Mouse (Mus musculus) kidney, embryonic 15.5 days (tissue): Measurements from ENCODE around the gene Rusc2. TPM values are rescaled to one million over a fixed set of nuclear protein-coding genes. Genes with fewer than 3 reads are reported as not detected.

ENCODE experiments used
- ATAC-seq: fragments of 200-750 bp; cut with Nextera tagmentation; replicated peaks from 2 replicates; pipeline ENCODE4 v1.8.0; 2017; ENCODE audit warnings: moderate TSS enrichment; ENCODE audit not compliant: low FRiP score
- H3K27ac ChIP-seq: fragments of 300-500 bp; sonication (generic); 2 replicates; pipeline ENCODE4 v1.5.1; 2015; ENCODE audit warnings: mild to moderate bottlenecking, inconsistent platforms
- H3K27me3 ChIP-seq: fragments of 300-500 bp; sonication (generic); 2 replicates; pipeline ENCODE4 v1.6.1; 2015; ENCODE audit warnings: inconsistent platforms
- H3K36me3 ChIP-seq: fragments of 300-500 bp; sonication (generic); 2 replicates; pipeline ENCODE4 v1.6.1; 2015; ENCODE audit warnings: inconsistent platforms
- H3K4me1 ChIP-seq: fragments of 300-500 bp; sonication (generic); 2 replicates; pipeline ENCODE4 v1.6.1; 2015; ENCODE audit warnings: inconsistent platforms
- H3K4me2 ChIP-seq: fragments of 300-500 bp; sonication (generic); 2 replicates; pipeline ENCODE4 v1.6.1; 2015; ENCODE audit warnings: moderate library complexity, mild to moderate bottlenecking, inconsistent platforms
- H3K4me3 ChIP-seq: fragments of 300-500 bp; sonication (generic); replicated peaks from 2 replicates; pipeline ENCODE4 v1.5.1; 2015; ENCODE audit warnings: mild to moderate bottlenecking, inconsistent platforms
- H3K9ac ChIP-seq: fragments of 300-500 bp; sonication (generic); 2 replicates; pipeline ENCODE4 v1.6.1; 2015; ENCODE audit warnings: mild to moderate bottlenecking, inconsistent platforms
- H3K9me3 ChIP-seq: fragments of 300-500 bp; sonication (generic); replicated peaks from 2 replicates; pipeline ENCODE4 v1.6.1; 2016; ENCODE audit warnings: inconsistent platforms
- WGBS: fragments of 180-500 bp; shearing (Covaris S2); methylation state at CpG from one replicate; pipeline ENCODE4 v1.1.7; 2015; ENCODE audit warnings: mixed read lengths; 5-methylcytosine and 5-hydroxymethylcytosine counted together
- polyA plus RNA-seq: library from polyadenylated mRNA; unstranded; fragments of >200 nt; fragmentation: Nextera tagmentation; extraction: Ambion mirVana; gene quantifications from 2 replicates; pipeline ENCODE4 v1.2.1, GENCODE M21; 2015

Gene Rusc2
- polyA plus RNA-seq, 1 experiment from 2014 or later: 14.1 TPM

DNA sequence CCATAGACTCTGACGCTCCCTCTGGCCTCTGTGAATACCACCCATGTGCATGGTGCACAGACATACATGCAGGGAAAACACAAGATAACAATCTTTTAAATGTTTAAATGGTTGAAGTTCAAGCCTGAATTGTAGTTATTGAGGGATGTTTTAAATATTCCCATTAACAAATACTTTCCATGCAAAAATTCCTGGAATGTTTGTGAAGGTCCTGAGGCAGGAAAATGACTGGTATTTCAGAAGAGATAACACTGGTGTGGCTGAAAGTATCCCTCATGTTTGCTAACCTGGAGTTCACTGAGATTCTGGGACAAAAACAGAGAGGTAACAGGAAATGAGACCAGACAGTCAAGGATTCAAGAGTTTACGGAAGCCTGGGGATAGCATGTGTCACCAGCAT lies 7.6 kb downstream of the Rusc2 start:
- no peak for ATAC-seq
- no peaks in the 10 kb centered on the region for H3K9me3 ChIP-seq
- peaks cover 24% of the 10 kb centered on the region for H3K4me1 ChIP-seq
- no peaks in the 10 kb centered on the region for H3K27me3 ChIP-seq
- no peak overlapping the region for H3K9ac ChIP-seq
- H3K4me2 ChIP-seq: no peak overlapping the region
- no peak overlapping the region for H3K4me3 ChIP-seq
- WGBS: 78% methylated on average over 2 of the region's 2 CpGs
- H3K36me3 ChIP-seq: no peaks in the 10 kb centered on the region; the same call in 1 of the 2 replicates
- 0 out of 2 replicates have a peak overlapping the region, but pooled peaks have one; percentile 32 for H3K27ac ChIP-seq

DNA sequence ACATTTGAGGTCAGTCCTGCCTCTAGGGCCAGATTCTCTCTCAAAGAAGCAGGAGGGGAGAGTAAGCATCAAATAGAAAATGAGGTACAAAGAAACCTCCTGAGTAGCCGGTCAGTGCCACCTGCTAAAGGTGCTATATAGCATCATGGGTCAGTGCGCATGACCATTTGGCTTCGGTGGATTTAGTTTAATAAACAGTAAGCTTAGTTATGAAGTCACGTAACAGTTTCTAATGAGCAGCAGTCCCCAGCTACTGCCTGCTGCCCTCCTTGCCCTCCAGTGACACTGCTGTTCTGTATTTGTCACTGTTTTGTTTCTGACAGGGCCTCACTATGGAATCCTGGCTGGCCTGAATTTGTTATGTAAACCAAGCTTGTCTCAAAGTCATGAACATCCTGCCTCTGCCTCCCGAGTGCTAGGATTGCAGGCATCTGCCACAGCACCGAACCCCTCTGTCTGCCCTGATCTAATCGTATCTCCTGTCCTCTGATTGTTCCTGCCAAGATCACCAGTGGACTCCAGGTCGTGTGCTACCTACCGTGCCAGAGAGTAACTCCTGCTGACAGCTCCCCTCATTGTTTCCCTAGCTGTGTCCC lies 8.2 kb downstream of the Rusc2 start:
- no peak overlapping the region for H3K9ac ChIP-seq
- H3K4me3 ChIP-seq: no peak overlapping the region
- H3K4me2 ChIP-seq: no peak overlapping the region
- peak overlapping the region; percentile 32; the same call in 1 of the 2 replicates for H3K27ac ChIP-seq
- H3K9me3 ChIP-seq: no peaks in the 10 kb centered on the region
- 75% methylated on average over 9 of the region's 9 CpGs for WGBS
- ATAC-seq: no peak
- H3K4me1 ChIP-seq: peaks cover 30% of the 10 kb centered on the region
- H3K36me3 ChIP-seq: no peaks in the 10 kb centered on the region
- H3K27me3 ChIP-seq: no peaks in the 10 kb centered on the region

DNA sequence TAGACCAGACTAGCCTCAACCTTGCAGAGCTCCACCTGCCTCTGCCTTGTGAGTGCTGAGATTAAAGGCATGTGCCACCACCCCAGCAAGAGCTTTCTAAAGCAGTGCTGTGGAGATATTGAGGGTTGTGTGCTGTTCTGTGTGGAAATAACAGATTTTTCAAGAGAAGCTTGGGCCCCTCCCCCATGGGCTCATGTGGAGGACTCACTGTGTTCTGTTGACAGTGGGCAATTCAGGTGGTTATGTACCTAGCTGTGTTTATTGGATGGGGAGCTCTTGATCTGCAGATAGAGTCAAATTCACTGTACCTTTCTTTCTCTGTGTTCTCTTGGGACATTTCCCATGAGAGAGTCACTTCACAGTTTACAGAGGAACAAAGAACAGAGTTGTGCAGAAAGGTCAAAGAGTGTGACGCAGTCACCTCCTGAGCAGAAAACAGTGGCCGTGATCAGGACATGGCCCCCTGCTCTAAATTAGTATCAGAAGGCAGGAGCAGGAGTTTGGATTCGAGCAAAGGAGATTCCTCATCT lies 9.8 kb downstream of the Rusc2 start:
- ATAC-seq: no peak
- H3K36me3 ChIP-seq: no peaks in the 10 kb centered on the region
- no peak overlapping the region for H3K4me3 ChIP-seq
- WGBS: 77% methylated on average over 3 of the region's 3 CpGs
- H3K27me3 ChIP-seq: no peaks in the 10 kb centered on the region
- H3K9me3 ChIP-seq: no peaks in the 10 kb centered on the region
- no peak overlapping the region for H3K27ac ChIP-seq
- H3K4me2 ChIP-seq: no peak overlapping the region
- no peak overlapping the region for H3K9ac ChIP-seq
- H3K4me1 ChIP-seq: peaks cover 34% of the 10 kb centered on the region

DNA sequence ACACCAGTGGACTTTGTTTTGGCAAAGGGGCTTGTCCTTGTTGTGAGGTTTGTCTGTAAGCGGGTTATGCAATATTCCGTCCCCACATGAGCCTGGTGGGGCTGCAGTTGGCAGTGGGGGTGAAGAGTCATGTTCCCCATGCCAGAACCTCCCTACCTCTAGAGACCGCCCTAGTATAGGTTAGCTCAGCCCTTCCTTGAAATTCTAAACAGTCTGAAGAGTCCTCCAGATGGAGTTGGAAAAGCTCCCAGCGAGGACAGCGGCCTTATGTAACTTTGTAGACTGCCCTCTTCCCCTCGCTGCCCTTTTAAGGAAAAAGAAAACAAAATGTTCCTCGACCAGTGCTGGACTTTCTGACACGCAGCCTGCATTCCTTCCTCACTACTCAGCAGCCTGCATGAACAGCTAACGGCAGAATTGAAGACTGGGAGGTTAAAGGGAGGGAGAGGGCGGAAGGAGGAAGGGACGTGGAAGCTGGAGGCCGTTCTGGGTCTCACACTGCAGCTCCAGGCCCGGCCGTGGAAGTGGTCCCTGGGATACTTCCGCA lies 12.6 kb downstream of the Rusc2 start:
- Histone ChIP-seq H3K9me3 (no peaks in the 10 kb centered on the region), H3K27ac (peak overlapping the region; percentile 94), H3K36me3 (no peaks in the 10 kb centered on the region), H3K9ac (0 out of 2 replicates have a peak overlapping the region, but pooled peaks have one; percentile 12), H3K4me3 (no peak overlapping the region), H3K4me2 (peak overlapping the region; percentile 30), H3K4me1 (peaks cover 51% of the 10 kb centered on the region), H3K27me3 (no peaks in the 10 kb centered on the region)
- peak; percentile 85 for ATAC-seq
- 14% methylated on average over 15 of the region's 15 CpGs for WGBS

DNA sequence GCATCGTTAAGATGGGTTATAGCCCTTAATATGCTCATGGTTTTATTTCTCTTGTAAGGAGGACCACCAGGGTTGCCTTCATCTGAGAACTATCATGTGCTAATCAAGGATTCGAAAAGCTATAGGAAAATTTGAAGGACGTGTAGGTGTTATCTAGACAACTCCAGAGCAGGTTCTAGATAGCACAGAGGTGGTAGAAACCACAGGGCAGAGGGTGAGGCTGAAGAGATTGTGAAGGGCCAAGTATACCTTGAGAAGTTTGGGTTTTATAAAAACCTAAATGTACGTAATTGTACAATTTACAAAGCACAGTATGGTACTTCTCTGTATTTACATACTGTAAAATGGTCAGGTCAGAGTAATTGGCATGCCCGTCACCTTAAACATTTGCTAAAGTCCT lies 13.4 kb downstream of the Rusc2 start:
- Histone ChIP-seq H3K4me2 (no peak overlapping the region), H3K27ac (peak overlapping the region; percentile 94), H3K36me3 (no peaks in the 10 kb centered on the region), H3K4me1 (peaks cover 53% of the 10 kb centered on the region), H3K9me3 (no peaks in the 10 kb centered on the region), H3K4me3 (no peak overlapping the region), H3K9ac (no peak overlapping the region), H3K27me3 (no peaks in the 10 kb centered on the region)
- ATAC-seq: no peak
- 84% methylated on average over 5 of the region's 5 CpGs for WGBS

DNA sequence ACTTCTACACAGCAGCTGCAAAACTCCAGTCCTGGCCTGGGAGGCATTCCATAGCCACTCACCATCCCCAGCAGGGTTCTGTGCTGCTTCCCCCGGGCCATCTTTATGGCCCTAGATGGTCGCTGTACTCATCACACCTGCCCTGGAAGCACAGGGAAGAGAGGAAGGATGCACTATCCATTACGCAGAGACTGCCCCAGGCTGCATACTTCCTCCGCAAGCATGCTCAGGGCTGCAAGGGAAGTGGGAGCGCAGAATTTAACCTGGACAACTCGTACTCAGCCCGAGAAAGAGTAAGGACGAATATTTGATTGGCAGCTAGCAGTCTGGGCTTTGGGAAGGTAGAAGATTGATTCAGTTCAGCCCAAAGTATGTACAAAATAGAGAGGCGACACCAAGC lies 14.1 kb downstream of the Rusc2 start:
- no peak for ATAC-seq
- Histone ChIP-seq H3K9ac (no peak overlapping the region), H3K4me3 (no peak overlapping the region), H3K4me1 (peaks cover 54% of the 10 kb centered on the region), H3K4me2 (no peak overlapping the region), H3K36me3 (no peaks in the 10 kb centered on the region), H3K9me3 (no peaks in the 10 kb centered on the region), H3K27me3 (no peaks in the 10 kb centered on the region), H3K27ac (no peak overlapping the region)
- WGBS: 69% methylated on average over 9 of the region's 9 CpGs

DNA sequence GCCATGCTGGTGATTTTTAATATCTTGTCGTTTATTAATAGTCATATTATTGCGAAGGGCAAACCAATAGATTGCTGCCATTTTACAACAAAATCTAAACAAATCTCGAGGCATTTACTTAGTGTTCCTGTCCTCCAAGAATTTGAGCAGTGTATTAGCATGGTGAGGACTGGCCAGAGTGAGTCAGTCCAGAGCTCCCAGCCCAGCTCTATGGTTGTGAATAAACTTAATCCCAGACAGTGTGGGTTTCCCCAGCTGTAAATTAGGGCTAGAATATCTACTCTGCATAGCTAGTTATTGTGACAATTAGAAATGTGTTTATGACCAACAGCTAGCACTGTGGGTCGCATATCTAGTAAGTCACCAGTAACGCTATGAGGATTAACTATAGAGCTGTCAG lies 14.6 kb downstream of the Rusc2 start:
- Histone ChIP-seq H3K4me1 (peaks cover 56% of the 10 kb centered on the region), H3K4me3 (no peak overlapping the region), H3K9me3 (no peaks in the 10 kb centered on the region), H3K27ac (no peak overlapping the region), H3K36me3 (no peaks in the 10 kb centered on the region), H3K27me3 (no peaks in the 10 kb centered on the region), H3K9ac (no peak overlapping the region), H3K4me2 (no peak overlapping the region)
- ATAC-seq: no peak
- WGBS: 84% methylated on average over 5 of the region's 5 CpGs

DNA sequence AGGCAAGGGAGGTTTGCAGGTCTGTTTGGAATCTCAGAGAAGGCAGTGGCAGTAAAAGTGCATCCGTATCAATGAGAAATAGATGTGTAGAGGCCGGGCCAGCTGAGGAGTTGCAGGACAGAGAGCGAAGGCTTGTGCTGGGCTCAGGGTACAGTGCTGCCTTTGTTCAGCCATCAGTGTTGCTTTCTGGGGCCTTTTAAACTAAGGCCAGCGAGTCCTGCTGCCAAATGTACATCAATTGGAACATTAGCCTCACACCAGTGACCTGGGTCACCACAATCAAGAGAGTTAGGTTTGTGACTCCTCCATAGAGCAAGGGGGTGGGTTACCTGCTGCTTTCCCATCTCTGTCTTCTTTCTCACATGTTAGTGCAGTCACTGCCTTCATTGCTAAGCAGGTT lies 16.2 kb downstream of the Rusc2 start:
- Histone ChIP-seq H3K4me1 (peaks cover 68% of the 10 kb centered on the region), H3K4me3 (no peak overlapping the region), H3K4me2 (no peak overlapping the region), H3K9ac (no peak overlapping the region), H3K36me3 (no peaks in the 10 kb centered on the region), H3K9me3 (no peaks in the 10 kb centered on the region), H3K27ac (peak overlapping the region; percentile 69; the same call in 1 of the 2 replicates), H3K27me3 (no peaks in the 10 kb centered on the region)
- ATAC-seq: no peak
- 65% methylated on average over 4 of the region's 4 CpGs for WGBS

DNA sequence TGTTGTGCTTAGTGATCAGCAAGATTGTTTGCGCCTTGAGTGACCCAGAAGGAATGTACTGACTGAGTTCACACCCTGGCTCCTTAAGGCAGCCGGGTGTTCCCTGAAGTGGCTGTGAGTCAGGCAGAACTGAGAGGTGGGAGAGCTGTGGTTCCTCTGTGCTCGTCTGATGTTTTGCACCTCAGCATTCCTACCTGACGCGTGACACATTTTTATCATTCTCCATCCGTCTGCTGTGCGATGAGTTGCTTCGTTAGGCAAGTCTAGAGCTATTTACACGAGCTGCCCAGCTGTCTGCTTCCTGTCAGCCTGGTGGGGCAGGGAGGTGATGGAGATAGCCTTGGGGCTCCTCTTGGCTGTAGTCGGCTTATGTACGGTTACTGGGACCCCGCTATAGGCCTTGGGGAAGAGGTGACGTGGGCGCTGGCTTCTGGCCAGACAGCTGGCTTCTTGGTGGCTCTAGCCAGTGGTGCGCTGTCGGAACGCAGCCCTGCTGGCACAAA lies 17.1 kb downstream of the Rusc2 start:
- Histone ChIP-seq H3K4me1 (peaks cover 65% of the 10 kb centered on the region), H3K4me2 (no peak overlapping the region), H3K27me3 (no peaks in the 10 kb centered on the region), H3K4me3 (no peak overlapping the region), H3K27ac (peak overlapping the region; percentile 69), H3K9ac (no peak overlapping the region), H3K9me3 (no peaks in the 10 kb centered on the region), H3K36me3 (no peaks in the 10 kb centered on the region)
- WGBS: 49% methylated on average over 17 of the region's 17 CpGs
- no peak for ATAC-seq

DNA sequence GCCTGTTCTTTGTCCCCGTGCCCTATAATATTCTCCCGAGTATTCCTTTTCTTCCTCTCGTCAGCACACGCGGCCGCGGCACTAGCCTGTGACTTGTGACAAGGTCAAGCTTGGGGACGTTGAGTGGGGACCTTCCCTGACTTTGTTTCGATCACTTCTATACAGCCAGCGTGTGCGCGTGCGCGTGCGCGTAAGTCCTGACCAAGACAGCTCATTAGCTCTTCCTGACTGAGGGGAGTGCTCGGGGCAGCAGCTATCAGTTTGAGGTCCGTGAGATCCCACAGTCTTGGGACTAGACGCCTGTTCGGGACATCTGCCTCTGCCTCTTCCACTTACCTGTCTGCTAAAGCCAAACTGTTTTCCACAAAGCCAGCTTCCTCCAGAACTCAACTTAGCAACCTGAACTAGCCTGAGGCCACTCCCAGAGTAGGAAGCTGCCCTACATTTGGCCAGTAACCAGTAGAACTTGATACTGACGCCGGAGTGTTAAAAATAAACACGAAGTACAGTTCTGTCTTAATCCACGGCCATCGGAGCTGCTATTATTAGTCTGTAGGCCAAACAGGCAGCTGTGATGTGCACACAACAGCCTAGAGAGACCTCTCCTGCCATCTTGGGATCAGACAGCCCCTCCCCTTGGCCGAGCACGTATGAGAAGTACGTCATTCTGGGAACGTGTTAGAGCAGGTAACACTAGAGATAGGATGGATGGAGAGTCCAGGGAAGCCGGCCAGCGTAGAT lies 17.8 kb downstream of the Rusc2 start:
- peak overlapping the region; percentile 69 for H3K27ac ChIP-seq
- no peak overlapping the region for H3K4me3 ChIP-seq
- H3K27me3 ChIP-seq: no peaks in the 10 kb centered on the region
- no peak overlapping the region for H3K9ac ChIP-seq
- peaks cover 59% of the 10 kb centered on the region for H3K4me1 ChIP-seq
- ATAC-seq: no peak
- H3K9me3 ChIP-seq: no peaks in the 10 kb centered on the region
- no peaks in the 10 kb centered on the region for H3K36me3 ChIP-seq
- 75% methylated on average over 31 of the region's 31 CpGs for WGBS
- 0 out of 2 replicates have a peak overlapping the region, but pooled peaks have one; percentile 15 for H3K4me2 ChIP-seq

DNA sequence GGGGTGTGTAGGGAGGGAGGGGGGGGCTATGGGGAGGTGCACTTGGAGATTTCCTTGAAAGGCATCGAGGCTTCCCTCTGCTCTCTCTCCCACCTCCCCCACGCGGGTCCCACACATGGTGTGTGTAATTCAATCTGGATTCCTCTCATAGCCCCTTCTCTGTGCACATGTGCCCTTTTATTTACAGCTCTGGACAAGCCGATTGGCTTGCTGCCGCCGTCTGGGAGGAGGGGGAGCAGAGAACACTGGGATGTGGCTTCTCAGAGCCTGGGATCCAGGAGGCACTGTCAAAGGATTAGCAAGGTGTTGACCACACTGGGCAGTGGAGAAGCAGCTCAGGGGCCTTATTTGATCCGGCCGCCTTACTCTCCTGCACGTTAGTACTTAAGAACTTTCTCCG lies 19.2 kb downstream of the Rusc2 start:
- Histone ChIP-seq H3K4me1 (peaks cover 60% of the 10 kb centered on the region), H3K27me3 (no peaks in the 10 kb centered on the region), H3K9ac (peak overlapping the region; percentile 15; the same call in 1 of the 2 replicates), H3K4me3 (no peak overlapping the region), H3K4me2 (peak overlapping the region; percentile 7; the same call in 1 of the 2 replicates), H3K9me3 (no peaks in the 10 kb centered on the region), H3K36me3 (no peaks in the 10 kb centered on the region), H3K27ac (peak overlapping the region; percentile 69)
- WGBS: 21% methylated on average over 10 of the region's 10 CpGs
- ATAC-seq: peak; percentile 90

DNA sequence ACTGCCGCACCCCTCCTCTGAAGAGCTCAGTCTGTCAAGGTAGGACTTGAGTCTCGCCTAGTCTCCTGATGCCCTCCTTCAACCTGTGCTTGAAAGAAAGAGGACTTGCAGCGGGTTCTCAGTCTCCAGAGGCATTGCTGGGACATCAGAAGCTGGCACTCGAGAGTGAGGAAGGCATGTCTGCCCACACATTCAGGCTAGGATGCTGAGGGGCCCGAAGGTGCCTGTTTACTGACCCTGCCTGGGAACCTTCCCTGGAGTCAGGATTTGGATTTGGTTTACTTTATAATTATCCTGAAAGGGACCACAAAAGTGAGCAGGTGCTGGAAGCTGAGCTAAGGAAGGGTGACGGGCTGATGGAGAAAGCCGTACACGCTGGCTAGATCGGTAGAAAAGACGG lies 19.7 kb downstream of the Rusc2 start:
- H3K9ac ChIP-seq: peak overlapping the region; percentile 15; the same call in 1 of the 2 replicates
- H3K9me3 ChIP-seq: no peaks in the 10 kb centered on the region
- WGBS: 79% methylated on average over 10 of the region's 10 CpGs
- no peaks in the 10 kb centered on the region for H3K36me3 ChIP-seq
- H3K27me3 ChIP-seq: no peaks in the 10 kb centered on the region
- peak overlapping the region; percentile 7; the same call in 1 of the 2 replicates for H3K4me2 ChIP-seq
- no peak for ATAC-seq
- H3K4me3 ChIP-seq: no peak overlapping the region
- H3K27ac ChIP-seq: peak overlapping the region; percentile 19
- peaks cover 63% of the 10 kb centered on the region for H3K4me1 ChIP-seq
